In the genomic region with DNA sequence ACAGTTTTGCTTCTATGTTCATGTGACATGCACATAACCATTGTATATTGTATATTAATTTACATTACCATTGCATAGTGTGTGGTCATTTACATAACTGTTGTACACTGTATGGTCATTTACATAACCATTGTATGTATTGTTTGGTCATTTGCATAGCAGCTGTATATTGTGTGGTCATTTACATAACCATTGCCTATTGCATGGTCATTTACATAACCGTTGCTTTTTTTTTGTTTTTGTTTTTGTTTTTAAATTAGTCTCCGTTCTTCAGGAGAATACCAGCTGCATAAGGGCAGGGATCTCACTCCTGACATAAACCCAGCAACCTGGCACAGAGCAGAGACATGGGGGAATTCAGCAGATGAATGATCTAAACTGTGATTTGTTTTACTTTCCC, we compare ENCODE assay signal across 31 mouse cellular contexts.
DNase-seq lines count a peak whose midpoint lies in the region; ATAC-seq lines count a peak whose summit lies in the region.
"Had no signal": no experiment of that assay in that cellular context is flagged by ENCODE, and none has a peak within 500 bp of the region (broad histone marks: within the 10 kb centered on the region; RNA-seq: fewer than 3 reads in every experiment).

No protein-coding gene starts in this region.

- 49% methylated on average over 2 of the region's 2 CpGs for WGBS in hindbrain, embryonic 12.5 days
- WGBS in hindbrain, embryonic 10.5 days, result 75% methylated on average over 2 of the region's 2 CpGs
- 54% methylated on average over 2 of the region's 2 CpGs for WGBS in midbrain, embryonic 14.5 days
- 89% methylated on average over 2 of the region's 2 CpGs for WGBS in midbrain, embryonic 10.5 days
- 43% methylated on average over 2 of the region's 2 CpGs for WGBS in forebrain, embryonic 15.5 days

- no peak overlapping the region for H3K27ac ChIP-seq in hindbrain, embryonic 12.5 days
- no peak overlapping the region for H3K27ac ChIP-seq in hindbrain, embryonic 10.5 days
- H3K27ac ChIP-seq in midbrain, embryonic 14.5 days (replicated peaks; ENCODE audit: low read depth, low read length), result no peak overlapping the region
- H3K27ac ChIP-seq in midbrain, embryonic 10.5 days (replicated peaks), result no peak overlapping the region
- 0 out of 2 replicates have a peak overlapping the region, but pooled peaks have one; percentile 11 for H3K27ac ChIP-seq in forebrain, embryonic 15.5 days (replicated peaks)
- H3K27ac ChIP-seq: embryonic facial prominence, embryonic 10.5 days; embryonic facial prominence, embryonic 15.5 days; limb, embryonic 10.5 days; limb, embryonic 15.5 days; liver, embryonic 13.5 days; neural tube, embryonic 13.5 days had no signal

- H3K9me3 ChIP-seq in hindbrain, embryonic 12.5 days (replicated peaks), result no peaks in the 10 kb centered on the region
- H3K9me3 ChIP-seq in hindbrain, embryonic 10.5 days, result no peaks in the 10 kb centered on the region
- no peaks in the 10 kb centered on the region for H3K9me3 ChIP-seq in midbrain, embryonic 14.5 days (ENCODE audit: control insufficient read depth, low read length)
- H3K9me3 ChIP-seq in midbrain, embryonic 10.5 days (replicated peaks), result peaks cover 4% of the 10 kb centered on the region; the same call in 1 of the 2 replicates
- H3K9me3 ChIP-seq in forebrain, embryonic 15.5 days, result no peaks in the 10 kb centered on the region
- H3K9me3 ChIP-seq: embryonic facial prominence, embryonic 10.5 days; embryonic facial prominence, embryonic 15.5 days; limb, embryonic 10.5 days; limb, embryonic 15.5 days; liver, embryonic 13.5 days; neural tube, embryonic 13.5 days had no signal

- DNase-seq in hindbrain, embryonic 10.5 days (ENCODE audit: low spot score), result no peak
- DNase-seq in midbrain, embryonic 14.5 days, result no peak
- no peak for DNase-seq in midbrain, embryonic 10.5 days (ENCODE audit: low spot score)
- DNase-seq in heart, adult 11 months, result no peak
- DNase-seq: adrenal gland, adult 2 months; B cell, adult 2 months; cerebellum, adult 8-10 months; cerebellum, postnatal 25 days; gastrocnemius, postnatal 25 days; heart, adult 18-20 months; heart, postnatal 36 days; kidney, adult 9 months; kidney, postnatal 10 days; layer of hippocampus, postnatal 36 days; liver, embryonic 13.5 days; lung, adult 18-20 months; lung, postnatal 4 days; thymus, adult 2 months; thymus, postnatal 4 days had no signal

- no peaks in the 10 kb centered on the region for H3K27me3 ChIP-seq in hindbrain, embryonic 12.5 days
- no peaks in the 10 kb centered on the region for H3K27me3 ChIP-seq in hindbrain, embryonic 10.5 days (ENCODE audit: insufficient read depth, poor library complexity, severe bottlenecking)
- no peaks in the 10 kb centered on the region for H3K27me3 ChIP-seq in midbrain, embryonic 14.5 days (ENCODE audit: control insufficient read depth, insufficient read depth, low read length)
- H3K27me3 ChIP-seq in midbrain, embryonic 10.5 days (ENCODE audit: low read depth, poor library complexity, severe bottlenecking), result no peaks in the 10 kb centered on the region
- H3K27me3 ChIP-seq in forebrain, embryonic 15.5 days, result no peaks in the 10 kb centered on the region
- H3K27me3 ChIP-seq: embryonic facial prominence, embryonic 15.5 days; limb, embryonic 15.5 days; liver, embryonic 13.5 days; megakaryocyte, embryonic 14.5 days; neural tube, embryonic 13.5 days had no signal

- H3K4me3 ChIP-seq in hindbrain, embryonic 12.5 days, result no peak overlapping the region
- H3K4me3 ChIP-seq in hindbrain, embryonic 10.5 days, result no peak overlapping the region
- no peak overlapping the region for H3K4me3 ChIP-seq in midbrain, embryonic 14.5 days (replicated peaks; ENCODE audit: low read depth, low read length)
- H3K4me3 ChIP-seq in midbrain, embryonic 10.5 days, result no peak overlapping the region
- H3K4me3 ChIP-seq in forebrain, embryonic 15.5 days, result no peak overlapping the region
- H3K4me3 ChIP-seq: embryonic facial prominence, embryonic 10.5 days; embryonic facial prominence, embryonic 15.5 days; limb, embryonic 10.5 days; limb, embryonic 15.5 days; liver, embryonic 13.5 days; megakaryocyte, embryonic 14.5 days; neural tube, embryonic 13.5 days had no signal

- no peaks in the 10 kb centered on the region for H3K4me1 ChIP-seq in hindbrain, embryonic 12.5 days
- H3K4me1 ChIP-seq in hindbrain, embryonic 10.5 days (replicated peaks), result no peaks in the 10 kb centered on the region
- no peaks in the 10 kb centered on the region for H3K4me1 ChIP-seq in midbrain, embryonic 14.5 days (ENCODE audit: control insufficient read depth, insufficient read depth, low read length)
- no peaks in the 10 kb centered on the region for H3K4me1 ChIP-seq in midbrain, embryonic 10.5 days
- no peaks in the 10 kb centered on the region for H3K4me1 ChIP-seq in forebrain, embryonic 15.5 days
- H3K4me1 ChIP-seq: embryonic facial prominence, embryonic 10.5 days; embryonic facial prominence, embryonic 15.5 days; limb, embryonic 10.5 days; limb, embryonic 15.5 days; liver, embryonic 13.5 days; megakaryocyte, embryonic 14.5 days; neural tube, embryonic 13.5 days had no signal

- H3K36me3 ChIP-seq in hindbrain, embryonic 12.5 days, result no peaks in the 10 kb centered on the region
- no peaks in the 10 kb centered on the region for H3K36me3 ChIP-seq in hindbrain, embryonic 10.5 days
- H3K36me3 ChIP-seq in midbrain, embryonic 14.5 days (ENCODE audit: control insufficient read depth, insufficient read depth, low read length), result no peaks in the 10 kb centered on the region
- H3K36me3 ChIP-seq in midbrain, embryonic 10.5 days, result no peaks in the 10 kb centered on the region
- no peaks in the 10 kb centered on the region for H3K36me3 ChIP-seq in forebrain, embryonic 15.5 days
- H3K36me3 ChIP-seq: embryonic facial prominence, embryonic 10.5 days; embryonic facial prominence, embryonic 15.5 days; limb, embryonic 10.5 days; limb, embryonic 15.5 days; liver, embryonic 13.5 days; neural tube, embryonic 13.5 days had no signal

- no peak overlapping the region for H3K4me2 ChIP-seq in hindbrain, embryonic 12.5 days (replicated peaks)
- no peak overlapping the region for H3K4me2 ChIP-seq in midbrain, embryonic 14.5 days (ENCODE audit: low read length)
- no peak overlapping the region for H3K4me2 ChIP-seq in forebrain, embryonic 15.5 days (replicated peaks)
- H3K4me2 ChIP-seq: embryonic facial prominence, embryonic 15.5 days; heart, embryonic 11.5 days; limb, embryonic 15.5 days; liver, embryonic 13.5 days; neural tube, embryonic 13.5 days had no signal

- peak; percentile 92 for ATAC-seq in hindbrain, embryonic 12.5 days (ENCODE audit: low FRiP score)
- ATAC-seq in midbrain, embryonic 14.5 days (ENCODE audit: low FRiP score, low TSS enrichment), result peak; percentile 60; the same call in 1 of the 2 replicates
- peak; percentile 80 for ATAC-seq in forebrain, embryonic 15.5 days (replicated peaks)
- ATAC-seq: activated CD4-positive, CD25-positive, alpha-beta regulatory T cell, adult 4 months; intestine, postnatal 0 days; lung, postnatal 0 days had no signal

- H3K9ac ChIP-seq in hindbrain, embryonic 12.5 days, result no peak overlapping the region
- no peak overlapping the region for H3K9ac ChIP-seq in midbrain, embryonic 14.5 days (replicated peaks; ENCODE audit: low read length)
- H3K9ac ChIP-seq in forebrain, embryonic 15.5 days (replicated peaks), result no peak overlapping the region
- H3K9ac ChIP-seq: embryonic facial prominence, embryonic 15.5 days; limb, embryonic 15.5 days; liver, embryonic 13.5 days; neural tube, embryonic 13.5 days had no signal
